Mouse (Mus musculus) embryonic facial prominence, embryonic 11.5 days (tissue): Measurements from ENCODE around the gene Qsox1. TPM values are rescaled to one million over a fixed set of nuclear protein-coding genes. Genes with fewer than 3 reads are reported as not detected.
A peak's percentile ranks its signal among the peaks of the same experiment; 100 is the strongest.

Experiments
- ATAC-seq: fragments of 200-750 bp; cut with Nextera tagmentation; replicated peaks from 2 replicates; pipeline ENCODE4 v1.8.0; 2017; ENCODE audit warnings: low read depth; ENCODE audit not compliant: insufficient number of reproducible peaks, low FRiP score, low TSS enrichment
- DNase-seq: peaks from one replicate; pipeline ENCODE4 v3.0.0-alpha.2; 2015; ENCODE audit warnings: low spot score
- H3K27ac ChIP-seq: fragments of 300-500 bp; sonication (generic); replicated peaks from 2 replicates; pipeline ENCODE4 v1.5.1; 2014; ENCODE audit warnings: mild to moderate bottlenecking, low read depth, low read length, control low read depth
- H3K27me3 ChIP-seq: fragments of 300-500 bp; sonication (generic); 2 replicates; pipeline ENCODE4 v1.6.1; 2014; ENCODE audit warnings: mild to moderate bottlenecking, low read length, moderate library complexity, mixed read lengths; ENCODE audit not compliant: control insufficient read depth, insufficient read depth
- H3K36me3 ChIP-seq: fragments of 300-500 bp; sonication (generic); replicated peaks from 2 replicates; pipeline ENCODE4 v1.6.1; 2014; ENCODE audit warnings: low read depth, mild to moderate bottlenecking, low read length, moderate library complexity, mixed read lengths; ENCODE audit not compliant: control insufficient read depth, insufficient read depth
- H3K4me1 ChIP-seq: fragments of 300-500 bp; sonication (generic); 2 replicates; pipeline ENCODE4 v1.6.1; 2014; ENCODE audit warnings: low read length, mixed read lengths; ENCODE audit not compliant: control insufficient read depth, insufficient read depth
- H3K4me2 ChIP-seq: fragments of 300-500 bp; sonication (generic); 2 replicates; pipeline ENCODE4 v1.6.1; 2014; ENCODE audit warnings: low read depth, mild to moderate bottlenecking, control low read depth, low read length, moderate library complexity
- H3K4me3 ChIP-seq: fragments of 300-500 bp; sonication (generic); 2 replicates; pipeline ENCODE4 v1.5.1; 2014; ENCODE audit warnings: low read depth, low read length, control low read depth
- H3K9ac ChIP-seq: fragments of 300-500 bp; sonication (generic); replicated peaks from 2 replicates; pipeline ENCODE4 v1.6.1; 2014; ENCODE audit warnings: mild to moderate bottlenecking, control low read depth, low read length
- H3K9me3 ChIP-seq: fragments of 300-500 bp; sonication (generic); replicated peaks from 2 replicates; pipeline ENCODE4 v1.6.1; 2016; ENCODE audit warnings: mild to moderate bottlenecking, low read length, inconsistent platforms, mixed read lengths; ENCODE audit not compliant: control insufficient read depth
- WGBS: fragments of 180-500 bp; shearing (Covaris S2); extraction: QIAGEN DNeasy Blood & Tissue Kit; methylation state at CpG from one replicate; pipeline ENCODE4 v1.1.7; 2014; 5-methylcytosine and 5-hydroxymethylcytosine counted together
- polyA plus RNA-seq: library from polyadenylated mRNA; unstranded; fragments of >200 nt; fragmentation: Nextera tagmentation; extraction: Ambion mirVana; gene quantifications from 2 replicates; pipeline ENCODE4 v1.2.1, GENCODE M21; 2014

The Qsox1 gene
- polyA plus RNA-seq: 6.8 and 7.6 TPM in 2 replicates

DNA sequence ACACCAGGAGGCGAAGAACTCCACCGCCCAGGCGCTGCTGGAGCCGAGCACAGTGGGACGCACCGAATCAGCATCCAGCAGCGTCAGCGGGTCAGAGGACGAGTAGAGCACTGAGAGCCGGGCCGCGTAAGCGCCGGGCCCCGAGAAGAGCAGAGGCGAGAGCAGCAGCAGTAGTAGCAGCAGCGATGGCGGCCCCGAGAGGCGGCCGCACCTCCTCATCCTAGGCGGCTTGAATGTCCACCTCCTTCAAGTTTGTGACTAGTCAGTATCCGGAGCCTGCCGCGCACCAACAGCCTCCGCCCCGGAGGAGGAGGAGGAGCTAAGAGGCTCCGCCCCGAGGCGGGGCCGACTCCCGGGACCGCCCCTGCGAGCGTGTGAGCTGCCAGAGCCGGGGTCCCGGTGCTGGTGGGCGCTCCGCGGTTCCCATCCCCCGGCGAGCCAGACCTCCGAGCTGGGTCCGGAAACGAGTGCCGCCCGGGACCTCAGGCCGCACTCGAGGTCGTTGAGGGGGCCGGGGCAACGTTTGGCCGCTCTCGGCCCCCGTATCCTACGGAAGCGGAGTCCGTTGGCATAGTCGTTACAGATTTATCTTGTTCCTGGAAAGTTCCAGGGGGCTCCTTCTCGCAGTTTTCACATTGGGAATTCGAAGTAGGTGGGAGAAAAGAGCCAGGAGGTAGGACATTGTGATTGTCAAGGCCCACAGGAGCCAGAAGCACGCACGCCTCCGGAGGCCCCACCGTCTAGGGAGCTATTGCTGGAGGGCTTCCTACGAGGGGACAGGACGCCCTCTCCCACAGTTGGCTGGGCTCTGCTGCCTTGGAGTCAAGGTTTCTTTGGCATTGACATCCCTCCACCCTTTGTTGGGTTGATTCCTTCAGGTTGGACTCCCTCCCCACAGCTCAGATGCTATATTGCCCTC lies at the start of gene Qsox1:
TSS of gene Qsox1 (minus strand) at position 309 of the 919 bp plus-strand sequence.
- DNase-seq: peak; percentile 93
- Histone ChIP-seq H3K27me3 (no peaks in the 10 kb centered on the region), H3K9ac (peak within 1 kb of the TSS; percentile 80), H3K4me3 (peak within 1 kb of the TSS; percentile 77), H3K4me2 (peak within 1 kb of the TSS; percentile 73), H3K9me3 (no peaks in the 10 kb centered on the region), H3K4me1 (no peaks in the 10 kb centered on the region), H3K36me3 (no peaks in the 10 kb centered on the region), H3K27ac (no peak within 1 kb of the TSS)
- under 1% methylated on average over 65 of the region's 67 CpGs for WGBS
- peak; percentile 93 for ATAC-seq

DNA sequence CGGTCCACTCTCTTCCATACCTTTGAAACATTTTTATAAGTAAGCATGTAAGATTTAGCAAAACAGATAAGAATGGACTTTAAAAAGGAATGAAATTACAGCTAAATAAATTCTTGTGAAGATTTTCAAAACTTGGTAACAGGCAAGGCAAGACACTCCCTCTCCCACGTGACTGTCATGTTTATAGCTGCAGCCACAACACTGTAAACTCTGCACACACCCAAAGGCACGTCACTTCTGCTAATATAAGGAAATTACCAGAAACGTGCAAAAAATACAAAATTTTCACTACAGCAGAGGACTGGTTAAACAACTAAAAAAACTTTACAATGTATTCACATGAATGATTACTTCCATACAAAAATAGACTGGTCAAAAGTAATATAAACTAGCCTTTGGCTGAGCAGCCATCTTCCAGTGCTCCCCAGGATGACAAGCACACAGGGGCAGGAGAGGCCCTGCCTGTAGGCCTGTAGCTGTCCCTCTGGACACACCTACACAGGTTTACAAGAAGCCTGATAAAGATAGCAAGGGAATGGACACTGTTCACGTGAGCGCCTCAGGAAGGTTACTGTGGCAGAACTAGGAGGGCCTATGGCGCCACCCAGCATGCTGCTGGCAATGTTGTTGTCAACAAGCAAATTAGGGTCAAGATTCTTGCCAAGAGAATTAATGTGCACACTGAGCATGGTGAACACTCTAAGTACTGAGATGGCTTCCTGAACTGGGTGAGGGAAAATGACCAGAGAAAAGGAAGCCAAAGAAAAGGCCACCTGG lies 42.4 kb upstream of the Qsox1 start:
- Histone ChIP-seq H3K27ac (no peak overlapping the region), H3K4me3 (no peak overlapping the region), H3K4me2 (no peak overlapping the region), H3K9me3 (no peaks in the 10 kb centered on the region), H3K4me1 (no peaks in the 10 kb centered on the region), H3K9ac (no peak overlapping the region), H3K27me3 (no peaks in the 10 kb centered on the region), H3K36me3 (no peaks in the 10 kb centered on the region)
- ATAC-seq: no peak
- no peak for DNase-seq
- 85% methylated on average over 7 of the region's 7 CpGs for WGBS

DNA sequence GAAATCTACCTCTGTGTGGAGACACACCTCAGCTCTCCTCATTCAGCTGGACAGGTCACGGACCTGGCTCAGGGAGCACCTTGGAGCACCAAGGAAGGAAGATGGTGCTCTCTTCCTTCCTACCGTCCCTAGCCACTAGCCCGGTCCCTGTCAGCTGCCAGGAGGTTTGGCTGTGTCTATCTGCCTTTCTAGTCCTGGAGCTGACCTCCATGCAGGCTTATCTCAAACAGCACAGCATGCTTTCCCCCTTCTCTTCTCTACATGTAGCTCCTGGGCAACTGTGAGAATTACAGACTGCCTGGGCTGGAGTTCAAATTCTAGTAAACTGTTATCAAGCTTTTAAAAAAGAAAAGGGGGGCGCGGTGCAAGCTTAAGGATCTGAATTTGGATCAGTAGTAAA lies 40.3 kb upstream of the Qsox1 start:
- H3K27me3 ChIP-seq: no peaks in the 10 kb centered on the region
- H3K4me2 ChIP-seq: no peak overlapping the region
- H3K4me3 ChIP-seq: no peak overlapping the region
- H3K9me3 ChIP-seq: no peaks in the 10 kb centered on the region
- no peak overlapping the region for H3K9ac ChIP-seq
- 94% methylated on average over 5 of the region's 5 CpGs for WGBS
- no peak overlapping the region for H3K27ac ChIP-seq
- no peak for DNase-seq
- no peak for ATAC-seq
- H3K36me3 ChIP-seq: no peaks in the 10 kb centered on the region
- no peaks in the 10 kb centered on the region for H3K4me1 ChIP-seq

DNA sequence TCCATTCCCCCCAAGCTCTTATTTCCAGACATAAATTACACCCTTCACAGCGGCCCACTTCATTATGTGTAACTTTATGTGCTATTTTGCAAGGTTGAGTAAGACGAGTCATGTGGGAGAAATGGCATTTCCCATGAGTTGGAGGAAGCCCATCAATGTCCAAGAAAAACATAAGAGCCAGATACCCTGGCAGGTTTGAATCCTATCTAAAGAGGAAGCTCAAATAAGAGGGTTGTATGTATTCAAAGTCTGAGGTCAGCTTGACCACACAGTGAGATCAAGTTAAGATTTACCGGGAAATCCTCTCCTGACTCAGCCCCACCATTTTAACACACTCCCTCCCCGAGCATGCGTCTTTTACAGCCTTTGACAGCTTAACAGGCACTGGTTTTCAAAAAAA lies 31.5 kb upstream of the Qsox1 start:
- Histone ChIP-seq H3K27me3 (no peaks in the 10 kb centered on the region), H3K4me3 (no peak overlapping the region), H3K9me3 (no peaks in the 10 kb centered on the region), H3K36me3 (no peaks in the 10 kb centered on the region), H3K9ac (no peak overlapping the region), H3K4me2 (no peak overlapping the region), H3K27ac (no peak overlapping the region), H3K4me1 (no peaks in the 10 kb centered on the region)
- no peak for DNase-seq
- 89% methylated on average over 5 of the region's 5 CpGs for WGBS
- no peak for ATAC-seq

DNA sequence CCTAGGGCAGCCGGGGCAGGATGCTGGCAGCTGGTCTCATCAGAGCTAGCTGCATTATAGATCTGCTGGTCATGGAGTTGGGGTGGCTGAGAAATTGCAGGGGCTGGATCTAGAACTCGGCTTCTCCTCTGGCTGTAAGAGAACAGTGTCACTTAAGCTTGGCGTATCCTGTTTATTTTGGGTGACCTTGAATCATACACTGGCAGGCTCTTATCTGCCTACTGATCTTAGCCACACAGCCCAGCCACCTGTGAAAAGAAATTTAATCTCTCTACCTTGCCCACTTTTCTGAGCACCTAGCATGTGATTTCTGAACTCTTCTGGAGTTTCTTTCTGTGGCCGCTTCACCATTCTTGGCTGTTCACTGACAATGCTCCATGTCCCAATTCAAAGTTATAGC lies 30.8 kb upstream of the Qsox1 start:
- no peaks in the 10 kb centered on the region for H3K27me3 ChIP-seq
- H3K9ac ChIP-seq: no peak overlapping the region
- no peaks in the 10 kb centered on the region for H3K36me3 ChIP-seq
- ATAC-seq (no peak), DNase-seq (no peak)
- H3K9me3 ChIP-seq: no peaks in the 10 kb centered on the region
- 79% methylated on average over 4 of the region's 4 CpGs for WGBS
- H3K4me2 ChIP-seq: no peak overlapping the region
- no peak overlapping the region for H3K4me3 ChIP-seq
- no peak overlapping the region for H3K27ac ChIP-seq
- no peaks in the 10 kb centered on the region for H3K4me1 ChIP-seq

DNA sequence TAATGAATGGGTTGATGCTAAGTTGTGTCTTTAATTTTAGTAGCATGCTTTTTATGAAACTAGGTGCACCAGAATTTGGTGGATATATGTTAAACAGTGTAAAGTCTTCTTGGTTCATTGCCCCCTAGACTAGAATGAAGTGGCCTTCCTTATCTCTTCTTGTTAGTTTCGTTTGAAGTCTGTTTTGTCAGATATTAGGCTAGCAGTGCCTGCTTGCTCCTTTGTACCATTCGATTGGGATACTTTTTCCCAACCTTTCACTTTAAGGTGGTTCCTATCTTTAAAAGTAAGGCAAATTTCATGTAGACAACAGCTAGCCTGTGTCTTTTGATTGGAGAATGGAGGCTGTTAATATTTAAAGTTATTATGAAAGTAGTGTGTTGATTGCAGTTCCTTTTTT lies 23.0 kb upstream of the Qsox1 start:
- DNase-seq (no peak), ATAC-seq (no peak)
- Histone ChIP-seq H3K27ac (no peak overlapping the region), H3K9me3 (no peaks in the 10 kb centered on the region), H3K27me3 (no peaks in the 10 kb centered on the region), H3K4me3 (no peak overlapping the region), H3K36me3 (no peaks in the 10 kb centered on the region), H3K9ac (no peak overlapping the region), H3K4me1 (no peaks in the 10 kb centered on the region), H3K4me2 (no peak overlapping the region)
- 77% methylated on average over 2 of the region's 2 CpGs for WGBS

DNA sequence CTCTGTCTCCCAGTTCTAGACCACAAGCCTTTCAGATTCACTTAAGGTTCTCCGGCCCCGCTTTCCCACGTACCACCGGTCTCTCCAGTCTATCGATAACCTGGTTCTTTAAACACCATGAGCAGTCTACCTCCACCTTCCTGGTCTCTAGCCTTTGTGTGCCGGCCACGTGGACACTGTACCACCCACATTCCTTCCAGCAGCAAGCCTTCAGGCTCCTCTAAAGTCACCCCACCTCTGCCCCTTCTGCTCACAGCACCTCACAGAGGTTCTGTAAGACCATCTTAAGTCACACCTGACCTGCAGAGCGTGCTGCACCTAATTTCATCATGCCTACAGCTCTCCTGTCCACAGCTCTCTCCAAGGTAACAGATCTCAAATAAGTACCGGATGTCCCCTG lies 20.9 kb upstream of the Qsox1 start:
- H3K27me3 ChIP-seq: no peaks in the 10 kb centered on the region
- H3K27ac ChIP-seq: no peak overlapping the region
- H3K36me3 ChIP-seq: no peaks in the 10 kb centered on the region
- H3K4me1 ChIP-seq: no peaks in the 10 kb centered on the region
- ATAC-seq (no peak), DNase-seq (no peak)
- no peak overlapping the region for H3K9ac ChIP-seq
- H3K4me3 ChIP-seq: no peak overlapping the region
- no peaks in the 10 kb centered on the region for H3K9me3 ChIP-seq
- WGBS: 87% methylated on average over 9 of the region's 9 CpGs
- H3K4me2 ChIP-seq: no peak overlapping the region

DNA sequence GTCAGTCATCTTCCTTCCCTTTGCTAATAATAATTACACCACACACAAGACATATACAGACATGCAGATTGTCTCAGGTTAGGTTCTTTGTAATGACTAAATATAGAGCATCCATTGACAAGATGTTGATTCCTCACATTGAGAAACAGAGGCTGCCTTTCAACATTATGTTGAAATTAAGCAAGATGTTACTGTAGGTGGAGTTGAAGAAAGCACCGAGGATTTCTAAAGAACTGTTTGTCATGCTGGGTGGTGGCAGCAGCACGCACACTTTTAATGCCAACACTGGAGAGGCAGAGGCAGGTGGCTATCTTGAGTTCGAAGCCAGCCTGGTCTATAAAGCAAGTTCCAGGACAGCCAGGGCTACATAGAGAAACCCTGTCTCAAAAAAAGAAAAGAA lies 19.3 kb upstream of the Qsox1 start:
- Histone ChIP-seq H3K9me3 (no peaks in the 10 kb centered on the region), H3K9ac (no peak overlapping the region), H3K4me3 (no peak overlapping the region), H3K4me1 (no peaks in the 10 kb centered on the region), H3K36me3 (no peaks in the 10 kb centered on the region), H3K4me2 (no peak overlapping the region), H3K27me3 (no peaks in the 10 kb centered on the region), H3K27ac (no peak overlapping the region)
- ATAC-seq (no peak), DNase-seq (no peak)
- WGBS: 87% methylated on average over 3 of the region's 3 CpGs
